Mouse (Mus musculus) forebrain, postnatal 0 days (tissue): ENCODE results near the gene Myom1. TPM values are rescaled to one million over a fixed set of nuclear protein-coding genes. Genes with fewer than 3 reads are reported as not detected.

Source experiments
- ATAC-seq: fragments of 200-750 bp; cut with Nextera tagmentation; 2 replicates; pipeline ENCODE4 v1.8.0; 2017; ENCODE audit warnings: mild to moderate bottlenecking, moderate library complexity
- DNase-seq: peaks from one replicate; pipeline ENCODE4 v3.0.0-alpha.2; 2015
- H3K27ac ChIP-seq: fragments of 300-500 bp; sonication (generic); 2 replicates; pipeline ENCODE4 v1.5.1; 2014; ENCODE audit warnings: low read depth, mild to moderate bottlenecking, antibody characterized with exemption, low read length, moderate library complexity, mixed read lengths
- H3K27me3 ChIP-seq: fragments of 300-500 bp; sonication (generic); 2 replicates; pipeline ENCODE4 v1.6.1; 2014; ENCODE audit warnings: mild to moderate bottlenecking, low read length, mixed read lengths; ENCODE audit not compliant: insufficient read depth
- H3K36me3 ChIP-seq: fragments of 300-500 bp; sonication (generic); 2 replicates; pipeline ENCODE4 v1.6.1; 2014; ENCODE audit warnings: mild to moderate bottlenecking, moderate library complexity; ENCODE audit not compliant: insufficient read depth
- H3K4me1 ChIP-seq: fragments of 300-500 bp; sonication (generic); 2 replicates; pipeline ENCODE4 v1.6.1; 2014; ENCODE audit warnings: antibody characterized with exemption; ENCODE audit not compliant: insufficient read depth
- H3K4me2 ChIP-seq: fragments of 300-500 bp; sonication (generic); 2 replicates; pipeline ENCODE4 v1.6.1; 2014; ENCODE audit warnings: low read depth, mild to moderate bottlenecking, moderate library complexity
- H3K4me3 ChIP-seq: fragments of 300-500 bp; sonication (generic); 2 replicates; pipeline ENCODE4 v1.5.1; 2014; ENCODE audit warnings: low read depth, low read length, mixed read lengths
- H3K9ac ChIP-seq: fragments of 300-500 bp; sonication (generic); 2 replicates; pipeline ENCODE4 v1.6.1; 2014; ENCODE audit warnings: mild to moderate bottlenecking
- H3K9me3 ChIP-seq: fragments of 300-500 bp; sonication (generic); 2 replicates; pipeline ENCODE4 v1.6.1; 2016; ENCODE audit warnings: low read length
- CTCF ChIP-seq: sonication (generic); IDR thresholded peaks from 2 replicates; pipeline ENCODE4 v1.5.1; 2016; ENCODE audit warnings: antibody characterized with exemption, control low read depth, low read depth
- WGBS: fragments of 180-500 bp; shearing (Covaris S2); extraction: QIAGEN DNeasy Blood & Tissue Kit; methylation state at CpG from one replicate; pipeline ENCODE4 v1.1.7; 2014; 5-methylcytosine and 5-hydroxymethylcytosine counted together
- polyA plus RNA-seq: library from polyadenylated mRNA; unstranded; fragments of >200 nt; fragmentation: Nextera tagmentation; extraction: Ambion mirVana; gene quantifications from 2 replicates; pipeline ENCODE4 v1.2.1, GENCODE M21; 2015
- total RNA-seq: library from RNA; depleted of rRNA; stranded (reverse); fragments of >200 nt; gene quantifications from 2 replicates; pipeline ENCODE4 v1.2.3, GENCODE M21; 2014; rRNA removed

Gene Myom1
- total and polyA plus RNA-seq, 2 experiments from 2014 or later, result 1.2 to 2.0 TPM

DNA sequence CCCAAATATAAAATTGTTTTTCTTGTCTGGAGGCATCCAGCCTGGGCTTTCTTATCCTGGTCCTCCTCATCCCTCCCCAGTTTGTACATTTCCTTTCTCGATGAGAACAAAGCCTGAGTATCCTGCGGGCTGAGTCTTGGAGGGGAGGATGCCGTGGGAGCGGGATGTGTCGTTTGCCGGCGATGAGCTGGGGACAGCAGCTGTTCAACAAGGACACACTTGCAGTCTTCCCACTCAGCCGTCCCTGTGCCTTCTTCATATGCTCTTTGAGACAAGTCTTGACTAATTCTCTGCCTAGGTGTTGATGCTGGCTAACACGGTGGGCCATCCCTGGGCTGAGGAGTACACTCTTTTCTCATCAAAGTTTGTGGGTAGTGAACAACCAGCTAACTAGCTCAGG, 166.4 kb downstream of the Myom1 start:
- TF ChIP-seq CTCF, result no peak
- Histone ChIP-seq H3K4me2 (no peak overlapping the region), H3K4me1 (no peaks in the 10 kb centered on the region), H3K27ac (no peak overlapping the region), H3K27me3 (no peaks in the 10 kb centered on the region), H3K9ac (no peak overlapping the region), H3K36me3 (no peaks in the 10 kb centered on the region), H3K9me3 (no peaks in the 10 kb centered on the region), H3K4me3 (no peak overlapping the region)
- ATAC-seq (no peak), DNase-seq (no peak)
- WGBS, result 60% methylated on average over 9 of the region's 9 CpGs

DNA sequence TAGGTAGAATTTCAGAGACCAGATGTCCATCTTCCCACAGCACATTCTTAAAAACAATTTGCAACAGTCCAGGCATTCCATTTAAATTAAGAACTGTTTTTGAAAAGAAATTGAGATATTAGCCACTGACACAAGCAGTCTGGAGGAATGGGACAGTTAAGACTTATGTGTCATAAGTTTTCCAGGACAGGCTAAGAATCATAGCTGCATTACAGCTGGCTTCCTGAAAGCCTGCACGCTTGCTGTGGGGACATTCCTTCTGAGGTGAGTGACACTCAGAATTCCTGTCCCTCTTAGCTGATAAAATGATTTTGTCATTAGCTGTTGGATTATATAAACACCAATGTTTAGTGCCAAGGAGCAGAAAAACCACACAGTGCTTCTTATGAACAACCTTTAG, 167.2 kb downstream of the Myom1 start:
- Histone ChIP-seq H3K4me1 (no peaks in the 10 kb centered on the region), H3K9me3 (no peaks in the 10 kb centered on the region), H3K27ac (no peak overlapping the region), H3K27me3 (no peaks in the 10 kb centered on the region), H3K4me2 (no peak overlapping the region), H3K9ac (no peak overlapping the region), H3K36me3 (no peaks in the 10 kb centered on the region), H3K4me3 (no peak overlapping the region)
- WGBS, result 73% methylated on average over 1 of the region's 1 CpGs
- no peak for TF ChIP-seq CTCF
- DNase-seq (no peak), ATAC-seq (no peak)

DNA sequence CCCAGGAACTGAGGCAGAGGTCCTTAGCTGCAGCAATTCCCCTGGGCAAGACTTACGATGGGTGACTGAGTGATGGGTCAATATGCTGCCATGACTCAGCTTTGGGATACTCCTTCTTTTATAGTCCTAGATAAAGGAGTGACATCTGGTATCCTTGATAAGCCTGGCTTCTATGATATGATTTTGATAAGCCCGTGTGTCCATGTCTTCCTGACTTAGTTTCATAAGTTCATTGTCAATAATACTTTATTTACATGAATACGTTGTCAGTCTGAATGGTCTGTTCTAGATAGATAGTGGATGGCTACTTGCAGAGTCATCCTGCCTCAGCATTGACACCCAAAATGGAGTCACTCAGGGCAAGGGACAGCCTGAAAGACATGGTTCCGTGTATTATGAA, 168.7 kb downstream of the Myom1 start:
- ATAC-seq (no peak), DNase-seq (no peak)
- Histone ChIP-seq H3K36me3 (no peaks in the 10 kb centered on the region), H3K9me3 (no peaks in the 10 kb centered on the region), H3K4me2 (no peak overlapping the region), H3K4me1 (no peaks in the 10 kb centered on the region), H3K4me3 (no peak overlapping the region), H3K27ac (no peak overlapping the region), H3K27me3 (no peaks in the 10 kb centered on the region), H3K9ac (no peak overlapping the region)
- WGBS, result 91% methylated on average over 4 of the region's 4 CpGs
- no peak for TF ChIP-seq CTCF

Other genes starting within 250 kb of the Myom1 start
- gene Tgif1, start 149.1 kb upstream of the Myom1 start, total RNA-seq, result 3.0 and 3.5 TPM in 2 replicates
- gene Tgif1, start 149.1 kb upstream of the Myom1 start, polyA plus RNA-seq, result 4.4 and 5.2 TPM in 2 replicates
- gene Myl12a, start 245 bp downstream of the Myom1 start, total RNA-seq, result 35.6 and 37.0 TPM in 2 replicates
- 80.4 and 80.8 TPM in 2 replicates for gene Myl12a, start 245 bp downstream of the Myom1 start, polyA plus RNA-seq
- gene Lpin2, start 179.9 kb downstream of the Myom1 start, total RNA-seq, result 44.5 and 58.6 TPM in 2 replicates
- gene Lpin2, start 179.9 kb downstream of the Myom1 start, polyA plus RNA-seq, result 23.6 and 32.5 TPM in 2 replicates